Mouse (Mus musculus): ENCODE data around the gene Trio. TPM values are rescaled to one million over a fixed set of nuclear protein-coding genes. Genes with fewer than 3 reads are reported as not detected.

Gene Trio
- polyA plus RNA-seq, 1 experiment, result 17.5 TPM

GRCm38 (mm10) chr15:27981764-27982500 is 43.7 kb downstream of the Trio start:
- peaks cover 2% of the 10 kb centered on the region; the same call in 1 of the 2 replicates for H3K4me1 ChIP-seq (ENCODE audit: control insufficient read depth, insufficient read depth, insufficient read length, low read length)
- TF ChIP-seq CTCF (IDR thresholded peaks at IDR 0.05; ENCODE audit: extremely low read depth, insufficient read length, insufficient replicate concordance, low read depth, low read length), result no peak
- TF ChIP-seq POLR2A (IDR thresholded peaks at IDR 0.05; ENCODE audit: low read depth, low read length), result no peak
- 61% methylated on average over 13 of the region's 13 CpGs for WGBS
- no peaks in the 10 kb centered on the region for H3K27me3 ChIP-seq (ENCODE audit: control insufficient read depth, insufficient read depth, low read length)
- H3K36me3 ChIP-seq (ENCODE audit: control insufficient read depth, insufficient read depth, low read length), result no peaks in the 10 kb centered on the region
- H3K4me3 ChIP-seq (ENCODE audit: low read depth, low read length), result no peak overlapping the region
- no peak overlapping the region for H3K27ac ChIP-seq (ENCODE audit: insufficient read depth, low read depth, low read length)

GRCm38 (mm10) chr15:27981258-27981657 is 44.4 kb downstream of the Trio start:
- 57% methylated on average over 3 of the region's 3 CpGs for WGBS
- H3K27me3 ChIP-seq (ENCODE audit: control insufficient read depth, insufficient read depth, low read length), result no peaks in the 10 kb centered on the region
- no peak overlapping the region for H3K4me3 ChIP-seq (ENCODE audit: low read depth, low read length)
- no peak overlapping the region for H3K27ac ChIP-seq (ENCODE audit: insufficient read depth, low read depth, low read length)
- TF ChIP-seq POLR2A (IDR thresholded peaks at IDR 0.05; ENCODE audit: low read depth, low read length), result no peak
- no peaks in the 10 kb centered on the region for H3K36me3 ChIP-seq (ENCODE audit: control insufficient read depth, insufficient read depth, low read length)
- H3K4me1 ChIP-seq (ENCODE audit: control insufficient read depth, insufficient read depth, insufficient read length, low read length), result peaks cover 5% of the 10 kb centered on the region

DNA sequence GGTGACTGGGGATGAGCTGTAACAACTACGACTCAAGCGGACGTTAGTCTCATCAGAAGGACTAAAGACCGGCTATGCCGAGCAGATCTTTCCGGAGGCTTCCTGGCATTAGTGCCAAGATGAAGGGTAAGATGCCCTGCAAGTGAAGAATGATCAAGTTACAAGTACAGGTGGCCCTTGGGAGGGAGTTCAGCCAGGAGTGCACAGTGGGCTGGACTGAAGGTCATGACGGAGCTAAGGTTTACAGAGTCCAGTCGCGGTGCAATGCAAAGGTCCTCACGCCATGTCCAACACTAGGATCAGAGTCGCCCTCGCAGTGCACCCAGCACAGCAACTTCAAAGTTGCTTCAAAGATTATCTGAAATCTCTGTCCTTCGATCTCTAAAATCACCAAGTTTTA is 45.2 kb downstream of the Trio start:
- WGBS, result 88% methylated on average over 13 of the region's 13 CpGs
- H3K36me3 ChIP-seq (ENCODE audit: control insufficient read depth, insufficient read depth, low read length), result no peaks in the 10 kb centered on the region
- H3K27me3 ChIP-seq (ENCODE audit: control insufficient read depth, insufficient read depth, low read length), result no peaks in the 10 kb centered on the region
- no peak overlapping the region for H3K27ac ChIP-seq (ENCODE audit: insufficient read depth, low read depth, low read length)
- no peak for TF ChIP-seq CTCF (IDR thresholded peaks at IDR 0.05; ENCODE audit: extremely low read depth, insufficient read length, insufficient replicate concordance, low read depth, low read length)
- TF ChIP-seq POLR2A (IDR thresholded peaks at IDR 0.05; ENCODE audit: low read depth, low read length), result no peak
- no peak overlapping the region for H3K4me3 ChIP-seq (ENCODE audit: low read depth, low read length)
- H3K4me1 ChIP-seq (ENCODE audit: control insufficient read depth, insufficient read depth, insufficient read length, low read length), result peaks cover 7% of the 10 kb centered on the region

DNA sequence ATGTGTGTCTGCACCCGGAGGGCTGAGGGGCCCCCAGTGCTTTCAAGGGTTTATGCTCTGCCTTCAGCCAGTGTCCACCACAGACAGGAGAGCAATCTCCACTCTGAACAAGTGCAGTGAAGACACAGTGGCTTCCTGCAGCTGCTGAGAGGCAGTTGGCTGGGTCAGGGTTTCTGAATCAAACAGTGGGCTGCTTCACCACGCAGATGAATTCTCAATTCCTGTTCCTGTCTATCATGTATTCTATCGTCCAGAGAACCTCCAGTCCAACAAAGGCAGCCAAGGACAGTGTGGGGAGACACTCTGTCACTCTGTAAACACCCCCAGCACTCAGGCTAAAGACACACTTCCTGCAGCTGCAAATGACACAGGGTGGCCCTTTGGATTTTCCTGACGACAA is 48.7 kb downstream of the Trio start:
- no peak overlapping the region for H3K27ac ChIP-seq (ENCODE audit: insufficient read depth, low read depth, low read length)
- H3K4me3 ChIP-seq (ENCODE audit: low read depth, low read length), result no peak overlapping the region
- no peaks in the 10 kb centered on the region for H3K36me3 ChIP-seq (ENCODE audit: control insufficient read depth, insufficient read depth, low read length)
- no peaks in the 10 kb centered on the region for H3K27me3 ChIP-seq (ENCODE audit: control insufficient read depth, insufficient read depth, low read length)
- WGBS, result 20% methylated on average over 4 of the region's 4 CpGs
- TF ChIP-seq CTCF (IDR thresholded peaks at IDR 0.05; ENCODE audit: extremely low read depth, insufficient read length, insufficient replicate concordance, low read depth, low read length) (no peak), POLR2A (IDR thresholded peaks at IDR 0.05; ENCODE audit: low read depth, low read length) (no peak)
- peaks cover 7% of the 10 kb centered on the region for H3K4me1 ChIP-seq (ENCODE audit: control insufficient read depth, insufficient read depth, insufficient read length, low read length)

- Histone ChIP-seq H3K27me3 (ENCODE audit: control insufficient read depth, insufficient read depth, low read length) (no peaks in the 10 kb centered on the region), H3K4me1 (ENCODE audit: control insufficient read depth, insufficient read depth, insufficient read length, low read length) (peaks cover 7% of the 10 kb centered on the region), H3K27ac (ENCODE audit: insufficient read depth, low read depth, low read length) (no peak overlapping the region), H3K4me3 (ENCODE audit: low read depth, low read length) (no peak overlapping the region), H3K36me3 (ENCODE audit: control insufficient read depth, insufficient read depth, low read length) (no peaks in the 10 kb centered on the region)
- no peak for TF ChIP-seq CTCF (IDR thresholded peaks at IDR 0.05; ENCODE audit: extremely low read depth, insufficient read length, insufficient replicate concordance, low read depth, low read length)
- no peak for TF ChIP-seq POLR2A (IDR thresholded peaks at IDR 0.05; ENCODE audit: low read depth, low read length)
Observed at GRCm38 (mm10) chr15:27976366-27976765, 49.3 kb downstream of the Trio start.

GRCm38 (mm10) chr15:27974637-27975036 is 51.0 kb downstream of the Trio start:
- Histone ChIP-seq H3K4me1 (ENCODE audit: control insufficient read depth, insufficient read depth, insufficient read length, low read length) (peaks cover 7% of the 10 kb centered on the region), H3K27ac (ENCODE audit: insufficient read depth, low read depth, low read length) (no peak overlapping the region), H3K36me3 (ENCODE audit: control insufficient read depth, insufficient read depth, low read length) (no peaks in the 10 kb centered on the region), H3K27me3 (ENCODE audit: control insufficient read depth, insufficient read depth, low read length) (no peaks in the 10 kb centered on the region), H3K4me3 (ENCODE audit: low read depth, low read length) (no peak overlapping the region)
- TF ChIP-seq CTCF (IDR thresholded peaks at IDR 0.05; ENCODE audit: extremely low read depth, insufficient read length, insufficient replicate concordance, low read depth, low read length), result no peak
- no peak for TF ChIP-seq POLR2A (IDR thresholded peaks at IDR 0.05; ENCODE audit: low read depth, low read length)
- 84% methylated on average over 8 of the region's 8 CpGs for WGBS

GRCm38 (mm10) chr15:27968183-27968582 is 57.5 kb downstream of the Trio start:
- no peaks in the 10 kb centered on the region for H3K36me3 ChIP-seq (ENCODE audit: control insufficient read depth, insufficient read depth, low read length)
- 84% methylated on average over 8 of the region's 8 CpGs for WGBS
- no peak overlapping the region for H3K4me3 ChIP-seq (ENCODE audit: low read depth, low read length)
- TF ChIP-seq CTCF (IDR thresholded peaks at IDR 0.05; ENCODE audit: extremely low read depth, insufficient read length, insufficient replicate concordance, low read depth, low read length), result no peak
- no peak for TF ChIP-seq POLR2A (IDR thresholded peaks at IDR 0.05; ENCODE audit: low read depth, low read length)
- H3K4me1 ChIP-seq (ENCODE audit: control insufficient read depth, insufficient read depth, insufficient read length, low read length), result peaks cover 11% of the 10 kb centered on the region; the same call in 1 of the 2 replicates
- no peaks in the 10 kb centered on the region for H3K27me3 ChIP-seq (ENCODE audit: control insufficient read depth, insufficient read depth, low read length)
- no peak overlapping the region for H3K27ac ChIP-seq (ENCODE audit: insufficient read depth, low read depth, low read length)
